Mouse (Mus musculus) bone marrow, adult 2 months (tissue): ENCODE measurements around the gene Parvb.

Experiments used
- CTCF ChIP-seq: fragments of 200-500 bp; IDR thresholded peaks from 2 replicates; pipeline ENCODE4 v1.5.1; 2011; ENCODE audit warnings: low read length, control low read depth; ENCODE audit not compliant: control insufficient read depth, insufficient read depth
- POLR2A ChIP-seq: fragments of 200-500 bp; IDR thresholded peaks from 2 replicates; pipeline ENCODE4 v1.6.1; 2011; ENCODE audit warnings: low read depth, mild to moderate bottlenecking, control low read depth, low read length, borderline replicate concordance; ENCODE audit not compliant: control insufficient read depth

GRCm38 (mm10) chr15:84336281-84336817, 104.5 kb downstream of the Parvb start:
- TF ChIP-seq CTCF (no peak), POLR2A (no peak)
